Mouse (Mus musculus): ENCODE results near the gene Itk. TPM values are rescaled to one million over a fixed set of nuclear protein-coding genes. Genes with fewer than 3 reads are reported as not detected.

The Itk gene
- polyA plus RNA-seq, 1 experiment, result 1.1 TPM

GRCm38 (mm10) chr11:46421086-46421888, 32.0 kb upstream of the Itk start:
- 66% methylated on average over 8 of the region's 8 CpGs for WGBS
- no peaks in the 10 kb centered on the region for H3K4me1 ChIP-seq (ENCODE audit: control insufficient read depth, insufficient read depth, insufficient read length, low read length)
- TF ChIP-seq CTCF (IDR thresholded peaks at IDR 0.05; ENCODE audit: extremely low read depth, insufficient read length, insufficient replicate concordance, low read depth, low read length) (no peak), POLR2A (IDR thresholded peaks at IDR 0.05; ENCODE audit: low read depth, low read length) (no peak)
- no peaks in the 10 kb centered on the region for H3K27me3 ChIP-seq (ENCODE audit: control insufficient read depth, insufficient read depth, low read length)
- no peaks in the 10 kb centered on the region for H3K36me3 ChIP-seq (ENCODE audit: control insufficient read depth, insufficient read depth, low read length)
- no peak overlapping the region for H3K4me3 ChIP-seq (ENCODE audit: low read depth, low read length)
- H3K27ac ChIP-seq (ENCODE audit: insufficient read depth, low read depth, low read length), result no peak overlapping the region

- Histone ChIP-seq H3K4me1 (ENCODE audit: control insufficient read depth, insufficient read depth, insufficient read length, low read length) (no peaks in the 10 kb centered on the region), H3K36me3 (ENCODE audit: control insufficient read depth, insufficient read depth, low read length) (no peaks in the 10 kb centered on the region), H3K4me3 (ENCODE audit: low read depth, low read length) (no peak overlapping the region), H3K27me3 (ENCODE audit: control insufficient read depth, insufficient read depth, low read length) (no peaks in the 10 kb centered on the region), H3K27ac (ENCODE audit: insufficient read depth, low read depth, low read length) (no peak overlapping the region)
- no peak for TF ChIP-seq CTCF (IDR thresholded peaks at IDR 0.05; ENCODE audit: extremely low read depth, insufficient read length, insufficient replicate concordance, low read depth, low read length)
- no peak for TF ChIP-seq POLR2A (IDR thresholded peaks at IDR 0.05; ENCODE audit: low read depth, low read length)
- WGBS, result 69% methylated on average over 5 of the region's 5 CpGs
Observed at GRCm38 (mm10) chr11:46418860-46419259, 29.5 kb upstream of the Itk start.

- H3K27ac ChIP-seq (ENCODE audit: insufficient read depth, low read depth, low read length), result no peak overlapping the region
- no peaks in the 10 kb centered on the region for H3K27me3 ChIP-seq (ENCODE audit: control insufficient read depth, insufficient read depth, low read length)
- no peak overlapping the region for H3K4me3 ChIP-seq (ENCODE audit: low read depth, low read length)
- H3K36me3 ChIP-seq (ENCODE audit: control insufficient read depth, insufficient read depth, low read length), result no peaks in the 10 kb centered on the region
- 44% methylated on average over 1 of the region's 1 CpGs for WGBS
- H3K4me1 ChIP-seq (ENCODE audit: control insufficient read depth, insufficient read depth, insufficient read length, low read length), result no peaks in the 10 kb centered on the region
- TF ChIP-seq CTCF (IDR thresholded peaks at IDR 0.05; ENCODE audit: extremely low read depth, insufficient read length, insufficient replicate concordance, low read depth, low read length), result no peak
- no peak for TF ChIP-seq POLR2A (IDR thresholded peaks at IDR 0.05; ENCODE audit: low read depth, low read length)
Observed at GRCm38 (mm10) chr11:46418438-46418837, 29.1 kb upstream of the Itk start.

GRCm38 (mm10) chr11:46410018-46410563, 20.8 kb upstream of the Itk start:
- Histone ChIP-seq H3K27ac (ENCODE audit: insufficient read depth, low read depth, low read length) (no peak overlapping the region), H3K27me3 (ENCODE audit: control insufficient read depth, insufficient read depth, low read length) (no peaks in the 10 kb centered on the region), H3K4me3 (ENCODE audit: low read depth, low read length) (no peak overlapping the region), H3K36me3 (ENCODE audit: control insufficient read depth, insufficient read depth, low read length) (no peaks in the 10 kb centered on the region), H3K4me1 (ENCODE audit: control insufficient read depth, insufficient read depth, insufficient read length, low read length) (no peaks in the 10 kb centered on the region)
- TF ChIP-seq CTCF (IDR thresholded peaks at IDR 0.05; ENCODE audit: extremely low read depth, insufficient read length, insufficient replicate concordance, low read depth, low read length) (no peak), POLR2A (IDR thresholded peaks at IDR 0.05; ENCODE audit: low read depth, low read length) (no peak)
- 49% methylated on average over 2 of the region's 2 CpGs for WGBS

GRCm38 (mm10) chr11:46406721-46407120, 17.4 kb upstream of the Itk start:
- Histone ChIP-seq H3K27me3 (ENCODE audit: control insufficient read depth, insufficient read depth, low read length) (no peaks in the 10 kb centered on the region), H3K4me3 (ENCODE audit: low read depth, low read length) (no peak overlapping the region), H3K27ac (ENCODE audit: insufficient read depth, low read depth, low read length) (no peak overlapping the region), H3K36me3 (ENCODE audit: control insufficient read depth, insufficient read depth, low read length) (no peaks in the 10 kb centered on the region), H3K4me1 (ENCODE audit: control insufficient read depth, insufficient read depth, insufficient read length, low read length) (no peaks in the 10 kb centered on the region)
- WGBS, result 64% methylated on average over 10 of the region's 10 CpGs
- no peak for TF ChIP-seq CTCF (IDR thresholded peaks at IDR 0.05; ENCODE audit: extremely low read depth, insufficient read length, insufficient replicate concordance, low read depth, low read length)
- TF ChIP-seq POLR2A (IDR thresholded peaks at IDR 0.05; ENCODE audit: low read depth, low read length), result no peak

- TF ChIP-seq POLR2A (IDR thresholded peaks at IDR 0.05; ENCODE audit: low read depth, low read length) (no peak), CTCF (IDR thresholded peaks at IDR 0.05; ENCODE audit: extremely low read depth, insufficient read length, insufficient replicate concordance, low read depth, low read length) (no peak)
- H3K27ac ChIP-seq (ENCODE audit: insufficient read depth, low read depth, low read length), result no peak overlapping the region
- H3K27me3 ChIP-seq (ENCODE audit: control insufficient read depth, insufficient read depth, low read length), result no peaks in the 10 kb centered on the region
- H3K36me3 ChIP-seq (ENCODE audit: control insufficient read depth, insufficient read depth, low read length), result no peaks in the 10 kb centered on the region
- no peak overlapping the region for H3K4me3 ChIP-seq (ENCODE audit: low read depth, low read length)
- H3K4me1 ChIP-seq (ENCODE audit: control insufficient read depth, insufficient read depth, insufficient read length, low read length), result no peaks in the 10 kb centered on the region
- WGBS, result 88% methylated on average over 16 of the region's 16 CpGs
Observed at GRCm38 (mm10) chr11:46404986-46405385, 15.7 kb upstream of the Itk start.

GRCm38 (mm10) chr11:46401555-46401954, 12.2 kb upstream of the Itk start:
- no peak overlapping the region for H3K27ac ChIP-seq (ENCODE audit: insufficient read depth, low read depth, low read length)
- no peaks in the 10 kb centered on the region for H3K36me3 ChIP-seq (ENCODE audit: control insufficient read depth, insufficient read depth, low read length)
- H3K4me1 ChIP-seq (ENCODE audit: control insufficient read depth, insufficient read depth, insufficient read length, low read length), result 0 out of 2 replicates have a peak, but pooled peaks cover 3% of the 10 kb centered on the region
- no peaks in the 10 kb centered on the region for H3K27me3 ChIP-seq (ENCODE audit: control insufficient read depth, insufficient read depth, low read length)
- WGBS, result 26% methylated on average over 12 of the region's 12 CpGs
- no peak overlapping the region for H3K4me3 ChIP-seq (ENCODE audit: low read depth, low read length)
- no peak for TF ChIP-seq POLR2A (IDR thresholded peaks at IDR 0.05; ENCODE audit: low read depth, low read length)
- TF ChIP-seq CTCF (IDR thresholded peaks at IDR 0.05; ENCODE audit: extremely low read depth, insufficient read length, insufficient replicate concordance, low read depth, low read length), result no peak
